9 mouse cellular contexts compared by ENCODE assay signal in genomic region chr9:99345351-99345792, GRCm38 (mm10). TPM values are rescaled to one million over a fixed set of nuclear protein-coding genes. Genes with fewer than 3 reads are reported as not detected.
DNase-seq lines count a peak whose midpoint lies in the region; ATAC-seq lines count a peak whose summit lies in the region.
"Had no signal": no experiment of that assay in that cellular context is flagged by ENCODE, and none has a peak within 500 bp of the region (broad histone marks: within the 10 kb centered on the region; RNA-seq: fewer than 3 reads in every experiment).

No protein-coding gene starts in this region.

- DNase-seq in embryonic facial prominence, embryonic 14.5 days (ENCODE audit: low spot score): peak; percentile 35
- no peak for DNase-seq in embryonic facial prominence, embryonic 10.5 days (ENCODE audit: low spot score)
- peak; percentile 57 for DNase-seq in left cerebral cortex, postnatal 4 days
- DNase-seq in right cerebral cortex, adult 18-20 months: peak; percentile 79
- no peak for DNase-seq in limb, embryonic 10.5 days (ENCODE audit: low spot score)
- DNase-seq in spleen, adult 18-20 months: no peak

- no peak overlapping the region for H3K4me3 ChIP-seq in embryonic facial prominence, embryonic 14.5 days (ENCODE audit: low read depth, low read length)
- H3K4me3 ChIP-seq in embryonic facial prominence, embryonic 10.5 days: no peak overlapping the region
- no peak overlapping the region for H3K4me3 ChIP-seq in limb, embryonic 10.5 days
- H3K4me3 ChIP-seq in kidney, embryonic 16.5 days (ENCODE audit: low read length): no peak overlapping the region

- H3K4me1 ChIP-seq in embryonic facial prominence, embryonic 14.5 days (ENCODE audit: control insufficient read depth, insufficient read depth, low read length): no peaks in the 10 kb centered on the region
- no peaks in the 10 kb centered on the region for H3K4me1 ChIP-seq in embryonic facial prominence, embryonic 10.5 days
- peaks cover 5% of the 10 kb centered on the region for H3K4me1 ChIP-seq in limb, embryonic 10.5 days
- H3K4me1 ChIP-seq in kidney, embryonic 16.5 days (ENCODE audit: insufficient read depth, low read length): no peaks in the 10 kb centered on the region

- WGBS in embryonic facial prominence, embryonic 14.5 days: 49% methylated on average over 4 of the region's 4 CpGs
- 63% methylated on average over 4 of the region's 4 CpGs for WGBS in embryonic facial prominence, embryonic 10.5 days
- WGBS in limb, embryonic 10.5 days: 54% methylated on average over 4 of the region's 4 CpGs
- WGBS in kidney, embryonic 16.5 days: 39% methylated on average over 4 of the region's 4 CpGs

- H3K9me3 ChIP-seq in embryonic facial prominence, embryonic 14.5 days (ENCODE audit: control insufficient read depth, low read length): no peaks in the 10 kb centered on the region
- no peaks in the 10 kb centered on the region for H3K9me3 ChIP-seq in embryonic facial prominence, embryonic 10.5 days
- H3K9me3 ChIP-seq in limb, embryonic 10.5 days (replicated peaks): no peaks in the 10 kb centered on the region
- no peaks in the 10 kb centered on the region for H3K9me3 ChIP-seq in kidney, embryonic 16.5 days (ENCODE audit: low read length)

- ATAC-seq in embryonic facial prominence, embryonic 14.5 days (ENCODE audit: low read depth): no peak; the same call in 1 of the 2 replicates
- peak; percentile 53 to 56; a peak in 3 of 4 replicates for ATAC-seq in hematopoietic stem cell, adult 5-6 weeks (replicated peaks in 1 of 2; ENCODE audit: insufficient read depth in 1 of 2, low FRiP score in 2 of 2, low TSS enrichment in 1 of 2, low read depth in 1 of 2, poor library complexity in 2 of 2, severe bottlenecking in 2 of 2)
- no peak for ATAC-seq in kidney, embryonic 16.5 days (ENCODE audit: low FRiP score, low TSS enrichment)

- H3K9ac ChIP-seq in embryonic facial prominence, embryonic 14.5 days (ENCODE audit: low read depth, low read length): no peak overlapping the region
- no peak overlapping the region for H3K9ac ChIP-seq in kidney, embryonic 16.5 days (replicated peaks; ENCODE audit: low read length)

- H3K27me3 ChIP-seq in embryonic facial prominence, embryonic 14.5 days (replicated peaks; ENCODE audit: control insufficient read depth, insufficient read depth, low read length): no peaks in the 10 kb centered on the region
- H3K27me3 ChIP-seq in embryonic facial prominence, embryonic 10.5 days (replicated peaks; ENCODE audit: low read depth, poor library complexity, severe bottlenecking): no peaks in the 10 kb centered on the region
- no peaks in the 10 kb centered on the region for H3K27me3 ChIP-seq in limb, embryonic 10.5 days (ENCODE audit: low read depth, poor library complexity, severe bottlenecking)
- no peaks in the 10 kb centered on the region for H3K27me3 ChIP-seq in kidney, embryonic 16.5 days (ENCODE audit: insufficient read depth, low read length)

- H3K27ac ChIP-seq in embryonic facial prominence, embryonic 14.5 days (replicated peaks; ENCODE audit: low read depth, low read length): no peak overlapping the region
- H3K27ac ChIP-seq in embryonic facial prominence, embryonic 10.5 days (replicated peaks): no peak overlapping the region
- no peak overlapping the region for H3K27ac ChIP-seq in limb, embryonic 10.5 days
- H3K27ac ChIP-seq in kidney, embryonic 16.5 days (ENCODE audit: low read length): no peak overlapping the region

- intact Hi-C loops in left cerebral cortex, postnatal 4 days (cut with DNase I): no loop called here

- H3K36me3 ChIP-seq in embryonic facial prominence, embryonic 14.5 days (ENCODE audit: control insufficient read depth, insufficient read depth, low read length): no peaks in the 10 kb centered on the region
- no peaks in the 10 kb centered on the region for H3K36me3 ChIP-seq in embryonic facial prominence, embryonic 10.5 days (replicated peaks)
- no peaks in the 10 kb centered on the region for H3K36me3 ChIP-seq in limb, embryonic 10.5 days
- no peaks in the 10 kb centered on the region for H3K36me3 ChIP-seq in kidney, embryonic 16.5 days (ENCODE audit: insufficient read depth, low read length)

- no peak overlapping the region for H3K4me2 ChIP-seq in embryonic facial prominence, embryonic 14.5 days (ENCODE audit: low read depth, low read length)
- H3K4me2 ChIP-seq in kidney, embryonic 16.5 days (replicated peaks; ENCODE audit: low read depth, low read length): no peak overlapping the region

RNA-seq across cellular contexts. Expression of gene Esyt3, which starts 13.0 kb away (rescaled TPM):
- 0.84 and 0.90 TPM in 2 replicates for polyA plus RNA-seq in embryonic facial prominence, embryonic 14.5 days (2014; fragmentation: Nextera tagmentation; extraction: Ambion mirVana)
- polyA plus RNA-seq in embryonic facial prominence, embryonic 10.5 days (2016; fragmentation: Nextera tagmentation; extraction: Ambion mirVana): 0.21 and 0.33 TPM in 2 replicates
- total RNA-seq in hematopoietic stem cell, adult 5-6 weeks (2017): 0.06 and 0.20 TPM in 2 replicates
- 1 to 10 TPM; 1.6 to 3.3 TPM for total RNA-seq in left cerebral cortex, postnatal 4 days (2021)
- polyA plus RNA-seq in limb, embryonic 10.5 days (2016; fragmentation: Nextera tagmentation; extraction: Ambion mirVana): 0.33 and 0.36 TPM in 2 replicates
- polyA plus RNA-seq in kidney, embryonic 16.5 days (2015; fragmentation: Nextera tagmentation; extraction: Ambion mirVana): 0.32 and 1.2 TPM in 2 replicates
- polyA plus RNA-seq: C2C12 had no signal

Comparison
In these comparisons a context has a peak if more than half of its experiments do, and no peak if none do; other contexts are left out.
1. DNase-seq: peak in embryonic facial prominence, embryonic 14.5 days (single experiment), left cerebral cortex, postnatal 4 days (single experiment) and right cerebral cortex, adult 18-20 months (single experiment); none in embryonic facial prominence, embryonic 10.5 days (single experiment), limb, embryonic 10.5 days (single experiment) and spleen, adult 18-20 months (0 of 2).
2. ATAC-seq: peak in hematopoietic stem cell, adult 5-6 weeks (2 of 2); none in embryonic facial prominence, embryonic 14.5 days (single experiment) and kidney, embryonic 16.5 days (single experiment).